Mouse (Mus musculus) brain, embryonic 18.5 days (tissue): Measurements from ENCODE around the gene Abr.

Experiments used
- DNase-seq: peaks from one replicate; pipeline ENCODE4 v3.0.0-alpha.2; 2012; ENCODE audit warnings: low read depth, low spot score

The Abr gene

GRCm38 (mm10) chr11:76494360-76495126 lies 127.6 kb downstream of the Abr start:
- no peak for DNase-seq

GRCm38 (mm10) chr11:76493811-76494274 lies 128.3 kb downstream of the Abr start:
- DNase-seq, result no peak

GRCm38 (mm10) chr11:76493167-76493566 lies 128.9 kb downstream of the Abr start:
- DNase-seq, result no peak

GRCm38 (mm10) chr11:76491817-76492216 lies 130.3 kb downstream of the Abr start:
- DNase-seq, result no peak

GRCm38 (mm10) chr11:76489407-76489806 lies 132.7 kb downstream of the Abr start:
- no peak for DNase-seq

- no peak for DNase-seq
Observed at GRCm38 (mm10) chr11:76487024-76487423, 135.1 kb downstream of the Abr start.

- no peak for DNase-seq
Observed at GRCm38 (mm10) chr11:76484033-76484432, 138.1 kb downstream of the Abr start.

GRCm38 (mm10) chr11:76483171-76483727 lies 138.9 kb downstream of the Abr start:
- no peak for DNase-seq

- DNase-seq, result no peak
Observed at GRCm38 (mm10) chr11:76482697-76483096, 139.4 kb downstream of the Abr start.

- no peak for DNase-seq
Observed at GRCm38 (mm10) chr11:76482183-76482582, 139.9 kb downstream of the Abr start.

GRCm38 (mm10) chr11:76479729-76480128 lies 142.4 kb downstream of the Abr start:
- DNase-seq, result no peak

- no peak for DNase-seq
Observed at GRCm38 (mm10) chr11:76478676-76479655, 143.1 kb downstream of the Abr start.

GRCm38 (mm10) chr11:76477095-76477525 lies 145.0 kb downstream of the Abr start:
- no peak for DNase-seq

- DNase-seq, result no peak
Observed at GRCm38 (mm10) chr11:76476376-76477094, 145.6 kb downstream of the Abr start.

- DNase-seq, result no peak
Observed at GRCm38 (mm10) chr11:76472617-76473016, 149.5 kb downstream of the Abr start.

GRCm38 (mm10) chr11:76469311-76469998 lies 152.7 kb downstream of the Abr start:
- DNase-seq, result no peak

- peak; percentile 86 for DNase-seq
Observed at GRCm38 (mm10) chr11:76468347-76468746, 153.8 kb downstream of the Abr start.

- no peak for DNase-seq
Observed at GRCm38 (mm10) chr11:76467487-76468005, 154.6 kb downstream of the Abr start.

- no peak for DNase-seq
Observed at GRCm38 (mm10) chr11:76467073-76467472, 155.0 kb downstream of the Abr start.

GRCm38 (mm10) chr11:76465879-76466278 lies 156.2 kb downstream of the Abr start:
- no peak for DNase-seq
